Mouse (Mus musculus): Measurements from ENCODE around the gene Slc7a15. TPM values are rescaled to one million over a fixed set of nuclear protein-coding genes. Genes with fewer than 3 reads are reported as not detected.

Gene Slc7a15
- polyA plus RNA-seq, 1 experiment from 2014 or later = not detected

DNA sequence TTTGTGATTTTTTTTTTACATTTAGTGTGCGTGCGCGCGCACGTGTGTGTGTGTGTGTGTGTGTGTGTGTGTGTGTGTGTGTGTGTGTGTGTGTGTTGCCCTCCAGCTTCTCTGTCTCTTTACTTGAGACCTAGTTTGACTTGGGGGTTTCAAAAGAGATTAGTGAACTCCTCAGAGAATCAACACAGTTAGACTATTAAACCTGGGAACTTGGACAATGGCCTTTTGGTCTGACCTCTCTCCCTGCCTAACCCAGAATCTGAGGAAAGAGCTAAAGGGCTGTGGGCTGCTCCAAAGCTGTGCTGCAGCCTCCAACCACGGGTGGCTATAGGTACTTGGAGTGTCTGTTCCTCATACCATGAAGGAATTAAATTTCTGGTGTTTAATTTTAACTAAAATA lies 94.7 kb downstream of the Slc7a15 start:
- no peak overlapping the region for H3K9ac ChIP-seq
- 78% methylated on average over 6 of the region's 6 CpGs for WGBS
- no peak overlapping the region for H3K27ac ChIP-seq (replicated peaks)
- no peaks in the 10 kb centered on the region for H3K36me3 ChIP-seq
- no peaks in the 10 kb centered on the region for H3K27me3 ChIP-seq
- peaks cover 11% of the 10 kb centered on the region for H3K4me1 ChIP-seq
- H3K4me2 ChIP-seq (replicated peaks) = no peak overlapping the region
- H3K4me3 ChIP-seq (replicated peaks) = no peak overlapping the region
- H3K9me3 ChIP-seq (replicated peaks) = no peaks in the 10 kb centered on the region
- no peak for ATAC-seq (ENCODE audit: insufficient number of reproducible peaks, low FRiP score, low TSS enrichment, low read depth)

- H3K4me3 ChIP-seq (replicated peaks) = no peak overlapping the region
- H3K9ac ChIP-seq = no peak overlapping the region
- peaks cover 16% of the 10 kb centered on the region for H3K4me1 ChIP-seq
- H3K27me3 ChIP-seq = no peaks in the 10 kb centered on the region
- WGBS = 11% methylated on average over 6 of the region's 6 CpGs
- H3K27ac ChIP-seq (replicated peaks) = no peak overlapping the region
- no peak for ATAC-seq (ENCODE audit: insufficient number of reproducible peaks, low FRiP score, low TSS enrichment, low read depth)
- no peaks in the 10 kb centered on the region for H3K36me3 ChIP-seq
- H3K9me3 ChIP-seq (replicated peaks) = no peaks in the 10 kb centered on the region
- H3K4me2 ChIP-seq (replicated peaks) = no peak overlapping the region
These were observed 96.3 kb downstream of the Slc7a15 start for GRCm38 (mm10) chr12:8502546-8502945.

DNA sequence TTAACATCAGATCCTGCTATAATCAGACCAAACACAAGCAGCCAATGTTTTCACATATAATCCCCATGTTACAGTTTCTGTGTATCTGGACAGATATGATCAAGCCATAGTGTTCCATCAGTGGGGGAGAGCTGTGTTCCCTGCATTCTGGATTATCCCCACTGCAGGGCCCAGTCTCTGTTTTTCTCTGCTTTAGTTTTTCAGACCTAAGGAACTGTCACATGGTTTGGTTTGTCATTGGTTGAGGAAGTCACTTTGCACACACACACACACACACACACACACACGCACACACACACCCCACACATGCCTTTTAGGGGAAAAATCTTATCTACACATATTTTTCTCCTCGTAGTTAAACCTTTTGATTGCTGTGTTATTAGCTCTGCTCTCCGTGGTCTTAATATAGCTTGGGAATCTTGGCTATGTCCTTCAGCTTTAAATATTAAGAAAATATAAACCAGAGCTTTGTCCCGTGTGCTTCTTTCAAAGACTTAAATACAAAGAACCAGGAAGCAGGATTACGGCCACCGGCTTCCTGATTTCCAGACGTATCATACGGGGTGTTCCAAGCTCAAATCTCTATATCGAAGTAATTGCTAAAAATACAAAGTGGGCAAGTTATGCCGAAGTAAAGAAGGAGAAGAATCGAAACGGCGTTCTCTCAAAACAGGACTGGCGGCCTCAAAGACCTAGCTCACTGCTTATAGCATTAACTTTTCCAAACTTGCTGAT lies 97.1 kb downstream of the Slc7a15 start:
- H3K4me2 ChIP-seq (replicated peaks) = no peak overlapping the region

GRCm38 (mm10) chr12:8500597-8501570 lies 98.0 kb downstream of the Slc7a15 start:
- Histone ChIP-seq H3K9me3 (replicated peaks) (no peaks in the 10 kb centered on the region), H3K4me3 (replicated peaks) (peak overlapping the region; percentile 81), H3K27me3 (no peaks in the 10 kb centered on the region), H3K27ac (replicated peaks) (peak overlapping the region; percentile 99), H3K36me3 (no peaks in the 10 kb centered on the region), H3K4me2 (replicated peaks) (peak overlapping the region; percentile 77), H3K9ac (peak overlapping the region; percentile 62), H3K4me1 (peaks cover 32% of the 10 kb centered on the region)
- 53% methylated on average over 17 of the region's 17 CpGs for WGBS
- no peak for ATAC-seq (ENCODE audit: insufficient number of reproducible peaks, low FRiP score, low TSS enrichment, low read depth)

More for the DNA sequence above, 97.1 kb downstream of the Slc7a15 start:
- WGBS = 71% methylated on average over 14 of the region's 14 CpGs
- no peak for ATAC-seq (ENCODE audit: insufficient number of reproducible peaks, low FRiP score, low TSS enrichment, low read depth)
- Histone ChIP-seq H3K36me3 (no peaks in the 10 kb centered on the region), H3K27me3 (no peaks in the 10 kb centered on the region), H3K27ac (replicated peaks) (0 out of 2 replicates have a peak overlapping the region, but pooled peaks have one; percentile 99), H3K9ac (no peak overlapping the region), H3K9me3 (replicated peaks) (no peaks in the 10 kb centered on the region), H3K4me1 (peaks cover 23% of the 10 kb centered on the region), H3K4me3 (replicated peaks) (no peak overlapping the region)

DNA sequence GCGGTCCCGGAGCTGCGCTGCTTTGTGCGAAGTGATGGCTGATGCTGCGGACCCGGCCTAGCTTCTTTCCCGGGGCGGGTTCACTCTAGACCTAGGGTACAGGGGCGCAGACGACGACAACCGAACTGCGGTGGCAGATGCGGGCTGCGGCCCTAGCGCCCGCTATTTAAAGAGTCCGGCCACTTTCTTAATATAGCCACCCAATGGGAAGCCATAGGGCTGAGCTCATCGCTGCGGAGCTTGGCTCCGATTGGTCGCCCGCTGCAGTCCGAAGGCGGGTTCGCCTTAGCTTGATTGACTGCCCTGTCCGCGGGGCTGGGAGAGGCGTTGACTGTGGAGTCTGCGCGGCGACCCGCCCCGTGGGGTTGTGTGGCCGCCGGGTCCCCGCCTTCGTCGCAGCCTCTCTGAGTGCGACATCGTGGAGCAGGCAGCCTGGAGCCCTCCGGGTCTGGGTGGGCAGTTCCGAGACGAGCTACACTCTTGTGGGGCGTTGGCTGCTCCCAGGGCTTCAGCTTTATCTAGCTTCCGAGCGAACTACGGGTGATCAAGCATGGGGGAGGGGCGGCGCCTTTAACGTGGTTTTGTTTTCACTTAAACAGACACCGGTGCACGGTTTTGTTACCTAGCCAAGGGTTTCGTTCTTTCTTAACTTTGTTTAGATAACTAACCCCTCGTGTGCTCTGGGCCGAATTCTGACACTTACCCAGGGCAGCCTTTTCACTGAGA lies 98.8 kb downstream of the Slc7a15 start, which contains the start of gene Rhob:
Gene Rhob (minus strand): TSS at position 139 of the 726 bp plus-strand sequence.
- H3K4me1 ChIP-seq = peaks cover 34% of the 10 kb centered on the region
- H3K36me3 ChIP-seq = no peaks in the 10 kb centered on the region
- H3K4me3 ChIP-seq (replicated peaks) = peak within 1 kb of the TSS; percentile 81
- H3K9ac ChIP-seq = peak within 1 kb of the TSS; percentile 98
- ATAC-seq (ENCODE audit: insufficient number of reproducible peaks, low FRiP score, low TSS enrichment, low read depth) = peak; percentile 98
- peak within 1 kb of the TSS; percentile 77 for H3K4me2 ChIP-seq (replicated peaks)
- peak within 1 kb of the TSS; percentile 99 for H3K27ac ChIP-seq (replicated peaks)
- H3K27me3 ChIP-seq = no peaks in the 10 kb centered on the region
- WGBS = under 1% methylated on average over 56 of the region's 56 CpGs
- H3K9me3 ChIP-seq (replicated peaks) = no peaks in the 10 kb centered on the region

DNA sequence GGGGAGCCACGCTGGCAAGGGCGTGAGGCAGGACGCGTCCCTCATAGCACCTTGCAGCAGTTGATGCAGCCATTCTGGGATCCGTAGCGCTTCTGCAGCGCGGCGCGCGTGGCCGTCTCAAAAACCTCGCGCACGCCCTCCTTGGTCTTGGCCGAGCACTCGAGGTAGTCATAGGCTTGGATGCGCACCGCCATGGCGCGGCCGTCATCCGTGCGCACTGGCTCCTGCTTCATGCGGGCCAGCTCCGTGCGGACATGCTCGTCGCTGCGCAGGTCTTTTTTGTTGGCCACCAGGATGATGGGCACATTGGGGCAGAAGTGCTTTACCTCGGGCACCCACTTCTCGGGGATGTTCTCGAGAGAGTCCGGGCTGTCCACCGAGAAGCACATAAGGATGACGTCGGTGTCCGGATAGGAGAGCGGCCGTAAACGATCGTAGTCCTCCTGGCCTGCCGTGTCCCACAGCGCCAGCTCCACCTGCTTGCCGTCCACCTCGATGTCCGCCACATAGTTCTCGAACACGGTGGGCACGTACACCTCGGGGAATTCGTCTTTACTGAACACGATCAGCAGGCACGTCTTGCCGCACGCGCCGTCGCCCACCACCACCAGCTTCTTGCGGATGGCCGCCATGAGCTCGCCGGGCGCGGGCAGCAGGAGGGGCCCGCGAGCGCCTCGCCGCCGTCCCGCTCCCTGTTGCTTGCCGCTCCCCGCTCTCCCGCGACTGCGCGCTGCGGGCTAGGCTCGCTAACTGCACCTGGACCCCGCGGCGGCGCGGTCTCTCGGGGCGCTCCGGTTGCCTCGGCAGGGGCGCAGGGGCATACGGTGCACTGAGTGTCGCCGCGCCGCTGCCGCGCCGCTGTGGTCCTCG lies 99.6 kb downstream of the Slc7a15 start:
- Histone ChIP-seq H3K9ac (peak overlapping the region; percentile 98), H3K4me3 (replicated peaks) (peak overlapping the region; percentile 81), H3K27ac (replicated peaks) (peak overlapping the region; percentile 99), H3K9me3 (replicated peaks) (no peaks in the 10 kb centered on the region), H3K4me1 (peaks cover 37% of the 10 kb centered on the region), H3K4me2 (replicated peaks) (peak overlapping the region; percentile 77), H3K27me3 (no peaks in the 10 kb centered on the region), H3K36me3 (no peaks in the 10 kb centered on the region)
- 2% methylated on average over 97 of the region's 99 CpGs for WGBS
- peak; percentile 58 for ATAC-seq (ENCODE audit: insufficient number of reproducible peaks, low FRiP score, low TSS enrichment, low read depth)

- Histone ChIP-seq H3K4me2 (replicated peaks) (peak overlapping the region; percentile 77), H3K4me3 (replicated peaks) (peak overlapping the region; percentile 81), H3K36me3 (no peaks in the 10 kb centered on the region), H3K27ac (replicated peaks) (peak overlapping the region; percentile 99), H3K9me3 (replicated peaks) (no peaks in the 10 kb centered on the region), H3K4me1 (peaks cover 37% of the 10 kb centered on the region), H3K9ac (peak overlapping the region; percentile 98), H3K27me3 (no peaks in the 10 kb centered on the region)
- ATAC-seq (ENCODE audit: insufficient number of reproducible peaks, low FRiP score, low TSS enrichment, low read depth) = no peak
- 3% methylated on average over 13 of the region's 13 CpGs for WGBS
These were observed 100.3 kb downstream of the Slc7a15 start for GRCm38 (mm10) chr12:8498591-8499000.

DNA sequence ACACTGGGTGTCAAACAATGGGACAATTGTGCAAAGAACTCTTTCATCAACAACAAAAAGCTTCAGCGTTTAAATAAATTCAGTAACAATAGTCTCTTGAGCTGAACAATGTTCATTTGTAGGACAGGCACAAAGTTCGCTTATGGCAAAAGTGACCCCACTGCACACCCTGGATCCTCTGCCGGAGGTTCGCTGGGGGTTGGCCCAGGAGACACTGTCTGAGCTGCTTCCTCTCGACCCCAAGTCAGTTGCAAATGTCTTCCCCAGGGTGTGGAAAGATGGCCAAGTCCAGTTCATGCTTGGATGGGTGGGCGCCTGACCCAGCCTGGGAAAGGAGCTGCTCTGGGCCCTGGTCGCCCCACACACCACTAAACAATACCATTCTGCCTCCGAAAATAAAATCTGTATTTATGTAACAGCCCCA lies 100.7 kb downstream of the Slc7a15 start:
- WGBS = 15% methylated on average over 8 of the region's 8 CpGs
- ATAC-seq (ENCODE audit: insufficient number of reproducible peaks, low FRiP score, low TSS enrichment, low read depth) = no peak
- Histone ChIP-seq H3K27ac (replicated peaks) (peak overlapping the region; percentile 99), H3K36me3 (no peaks in the 10 kb centered on the region), H3K9me3 (replicated peaks) (no peaks in the 10 kb centered on the region), H3K27me3 (no peaks in the 10 kb centered on the region), H3K4me2 (replicated peaks) (peak overlapping the region; percentile 77), H3K4me3 (replicated peaks) (peak overlapping the region; percentile 81), H3K4me1 (peaks cover 37% of the 10 kb centered on the region), H3K9ac (peak overlapping the region; percentile 98)

DNA sequence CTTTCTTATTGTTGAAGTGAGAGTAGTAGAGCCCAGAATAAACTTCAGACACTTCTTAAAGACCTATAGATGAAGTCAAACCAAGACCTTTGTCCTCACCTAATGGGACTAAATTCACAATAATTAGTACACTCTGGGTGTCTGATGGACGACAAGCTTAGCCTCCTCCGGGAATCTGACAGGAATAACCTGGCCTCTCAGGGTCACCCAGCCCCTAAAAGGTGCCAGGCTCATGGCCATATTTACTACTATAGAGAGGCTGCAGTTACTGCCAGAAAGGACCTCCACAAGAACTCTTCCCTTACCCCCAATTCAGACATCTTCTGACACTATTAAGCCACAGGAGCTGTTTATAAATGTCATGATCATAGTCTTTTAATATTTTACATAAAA lies 101.6 kb downstream of the Slc7a15 start:
- peak overlapping the region; percentile 25; the same call in 1 of the 2 replicates for H3K27ac ChIP-seq (replicated peaks)

GRCm38 (mm10) chr12:8496679-8497313 lies 102.1 kb downstream of the Slc7a15 start:
- no peak overlapping the region for H3K9ac ChIP-seq
- H3K4me1 ChIP-seq = peaks cover 41% of the 10 kb centered on the region
- H3K36me3 ChIP-seq = no peaks in the 10 kb centered on the region
- 36% methylated on average over 2 of the region's 2 CpGs for WGBS
- H3K27ac ChIP-seq (replicated peaks) = peak overlapping the region; percentile 84
- H3K27me3 ChIP-seq = no peaks in the 10 kb centered on the region
- peak overlapping the region; percentile 81 for H3K4me3 ChIP-seq (replicated peaks)
- ATAC-seq (ENCODE audit: insufficient number of reproducible peaks, low FRiP score, low TSS enrichment, low read depth) = no peak
- H3K9me3 ChIP-seq (replicated peaks) = no peaks in the 10 kb centered on the region
- peak overlapping the region; percentile 77 for H3K4me2 ChIP-seq (replicated peaks)

More for the DNA sequence above, 101.6 kb downstream of the Slc7a15 start:
- no peaks in the 10 kb centered on the region for H3K36me3 ChIP-seq
- peak overlapping the region; percentile 77 for H3K4me2 ChIP-seq (replicated peaks)
- no peaks in the 10 kb centered on the region for H3K27me3 ChIP-seq
- H3K9me3 ChIP-seq (replicated peaks) = no peaks in the 10 kb centered on the region
- WGBS = 14% methylated on average over 2 of the region's 2 CpGs
- peak overlapping the region; percentile 81 for H3K4me3 ChIP-seq (replicated peaks)
- no peak overlapping the region for H3K9ac ChIP-seq
- H3K4me1 ChIP-seq = peaks cover 37% of the 10 kb centered on the region
- ATAC-seq (ENCODE audit: insufficient number of reproducible peaks, low FRiP score, low TSS enrichment, low read depth) = no peak
